Comparison of ENCODE assay signal across 25 mouse cellular contexts in the genomic region with DNA sequence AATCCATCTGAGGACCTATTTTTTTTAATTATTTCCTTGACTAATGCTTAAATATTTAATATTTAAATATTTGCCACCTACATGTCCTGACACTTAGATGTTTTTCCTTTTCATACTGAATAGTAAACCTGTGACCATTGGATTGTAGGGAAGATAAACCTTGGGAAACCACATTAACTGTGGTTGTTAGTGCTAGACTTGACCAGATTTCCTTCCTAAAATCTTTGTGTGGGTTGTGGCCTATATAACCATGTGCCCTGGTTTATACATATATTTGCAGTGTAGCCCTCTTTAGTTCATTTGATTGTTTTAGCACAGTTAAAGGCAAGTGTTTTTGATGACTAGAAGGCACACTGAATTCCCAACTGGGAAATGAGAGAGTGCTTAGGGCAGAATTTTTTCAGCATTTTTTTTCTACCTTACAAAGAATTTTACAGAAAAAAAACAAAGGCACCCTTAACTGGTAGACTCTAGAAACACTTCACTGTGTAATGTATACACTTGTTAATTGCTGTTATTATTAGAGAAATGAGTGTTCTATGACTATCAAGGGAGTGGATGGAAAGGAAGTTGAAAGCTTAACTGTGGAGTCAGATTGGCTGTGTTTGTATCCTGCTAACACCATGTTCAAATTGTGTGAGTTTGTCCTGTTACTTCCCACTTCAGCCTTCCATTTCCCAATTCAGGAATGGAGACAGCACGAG.
"Had no signal": no experiment of that assay in that cellular context is flagged by ENCODE, and none has a peak within 500 bp of the region (broad histone marks: within the 10 kb centered on the region; RNA-seq: fewer than 3 reads in every experiment).

No protein-coding gene starts in this region.

- H3K27ac ChIP-seq: gastrocnemius, adult 2 months; heart, adult 2 months; heart, embryonic 13.5 days; heart, embryonic 15.5 days; hindbrain, embryonic 12.5 days; hindbrain, embryonic 14.5 days; intestine, embryonic 15.5 days; left cerebral cortex, adult 2 months; liver, embryonic 13.5 days; liver, embryonic 15.5 days had no signal

- H3K4me3 ChIP-seq: gastrocnemius, adult 2 months; heart, adult 2 months; heart, embryonic 13.5 days; heart, embryonic 15.5 days; hindbrain, embryonic 12.5 days; intestine, embryonic 15.5 days; left cerebral cortex, adult 2 months; liver, embryonic 13.5 days; liver, embryonic 15.5 days had no signal

- DNase-seq: gastrocnemius, adult 2 months; gastrocnemius, postnatal 10 days; gastrocnemius, postnatal 25 days; heart, adult 11 months; heart, adult 2 months; heart, postnatal 14 days; heart, postnatal 36 days; kidney, adult 18-20 months; kidney, adult 8-10 months; kidney, postnatal 10 days; kidney, postnatal 25 days; kidney, postnatal 4 days; left cerebral cortex, postnatal 4 days; liver; liver, embryonic 13.5 days had no signal

- ATAC-seq: hindbrain, embryonic 16.5 days; inflammation-experienced regulatory T-cells, adult 6 months; intestine, embryonic 15.5 days; intestine, postnatal 0 days had no signal
